Mouse (Mus musculus): ENCODE results near the gene Dmtf1.
A peak's percentile ranks its signal among the peaks of the same experiment; 100 is the strongest.

The Dmtf1 gene

DNA sequence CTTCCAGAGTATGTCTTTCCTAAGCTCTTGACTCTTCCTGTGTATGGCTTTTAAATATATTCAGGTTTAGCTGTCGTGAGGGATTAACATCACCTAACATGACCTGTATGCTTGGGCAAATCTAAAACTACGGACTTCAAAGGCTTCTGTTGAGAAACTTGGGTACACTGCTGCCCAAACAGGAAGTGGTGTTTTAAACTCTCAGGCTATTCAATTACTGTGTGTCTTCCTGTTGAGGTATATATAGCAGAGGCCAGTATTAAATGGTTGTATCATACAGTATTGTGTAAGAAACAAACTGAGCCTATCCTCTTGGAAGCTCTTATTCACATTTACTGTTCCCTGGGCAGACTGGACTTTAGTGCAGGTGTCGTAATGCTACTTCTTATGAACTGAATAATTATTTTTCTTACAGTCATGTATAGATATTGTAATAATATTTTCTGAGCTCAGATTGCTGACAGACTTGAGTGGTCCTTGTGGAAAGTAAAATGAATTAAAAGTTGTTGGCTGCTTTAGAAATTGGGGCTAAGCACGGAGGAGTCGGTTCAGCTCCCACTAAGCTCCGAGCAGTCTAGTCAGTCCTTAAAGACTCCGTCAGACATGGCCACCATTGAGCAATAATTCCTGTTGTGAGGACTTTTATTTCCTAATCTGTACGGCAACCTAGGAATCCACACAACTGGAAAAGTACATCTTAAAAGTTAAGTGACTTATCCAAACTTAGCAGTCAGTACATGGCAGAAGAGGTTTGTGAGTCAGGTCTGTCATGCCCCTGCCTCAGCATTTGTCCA, 54.1 kb downstream of the Dmtf1 start:
- DNase-seq = peak in 1 of 2 experiments; percentile 29

- DNase-seq = no peak
Observed at GRCm38 (mm10) chr5:9106806-9107205, 54.8 kb downstream of the Dmtf1 start.

GRCm38 (mm10) chr5:9103958-9104357, 57.6 kb downstream of the Dmtf1 start:
- DNase-seq = peak; percentile 53 to 54

DNA sequence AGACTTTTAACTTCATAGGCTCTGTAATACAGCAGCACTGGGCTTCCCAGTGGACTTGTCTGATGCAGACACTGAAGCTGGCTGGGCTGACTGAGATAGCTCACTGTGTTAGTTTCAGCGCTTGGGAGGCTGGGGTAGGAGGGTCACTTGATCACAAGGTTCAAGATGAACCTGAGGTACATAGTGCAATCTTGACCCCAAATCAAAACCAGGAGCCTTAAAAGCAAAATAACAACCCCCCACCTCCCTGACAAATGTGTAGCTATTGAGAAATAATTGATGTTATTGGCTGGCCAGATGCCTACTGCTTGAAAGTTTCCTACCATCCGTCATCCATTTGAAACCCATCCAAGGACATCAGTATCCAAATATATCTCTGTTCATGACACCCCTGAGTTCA, 58.9 kb downstream of the Dmtf1 start:
- no peak for DNase-seq

DNA sequence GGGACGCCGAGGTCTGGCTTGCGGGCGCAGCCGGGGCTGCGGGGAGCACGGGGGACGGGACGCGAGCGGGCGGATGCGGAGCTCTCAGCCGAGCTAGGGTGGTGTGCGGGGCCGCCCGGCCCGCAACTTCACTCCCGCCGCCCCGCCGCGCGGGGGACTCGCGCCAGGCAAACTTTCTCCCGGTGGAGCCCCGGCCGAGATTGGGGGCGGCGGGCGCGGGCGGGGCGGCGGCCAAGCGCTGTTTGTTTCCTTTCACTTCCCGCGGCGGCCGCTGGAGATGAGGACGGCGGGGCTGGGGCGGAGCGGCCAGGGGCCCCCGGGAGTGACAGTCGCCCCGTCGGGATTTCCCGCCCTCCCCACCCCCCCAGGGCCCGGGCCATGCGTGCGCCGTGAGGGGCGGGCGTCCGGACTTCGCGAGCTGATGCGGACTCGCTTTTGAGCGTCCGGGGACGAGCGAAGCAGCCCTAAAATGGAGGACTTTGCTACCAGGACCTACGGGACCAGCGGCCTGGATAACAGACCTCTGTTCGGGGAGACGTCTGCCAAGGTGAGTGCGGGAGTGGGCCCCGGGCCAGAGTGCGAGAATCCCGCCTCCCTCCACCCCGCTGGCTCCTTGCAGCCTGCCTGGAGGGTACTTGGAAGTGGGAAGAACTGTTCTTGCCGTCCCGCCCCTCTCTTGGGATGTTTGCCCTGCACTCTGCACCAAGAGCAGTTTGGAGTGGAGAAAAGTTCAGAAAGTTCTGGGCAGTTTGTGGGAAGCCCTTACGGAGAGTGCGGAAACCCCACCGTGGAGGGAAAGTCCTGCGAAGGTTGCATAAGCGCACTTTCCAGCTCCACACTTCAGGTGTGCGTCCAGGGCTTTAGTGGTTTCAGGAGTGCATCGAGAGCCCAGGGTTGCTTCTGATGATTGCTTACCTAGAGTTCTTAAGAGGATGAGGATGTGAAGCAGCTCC, 60.5 kb downstream of the Dmtf1 start:
- DNase-seq = peak in 1 of 2 experiments; percentile 68

- peak; percentile 91 for DNase-seq
Observed at GRCm38 (mm10) chr5:9100207-9100848, 61.2 kb downstream of the Dmtf1 start, which contains the start of gene Tmem243. Tmem243 (plus strand) TSS chr5:9100668.

DNA sequence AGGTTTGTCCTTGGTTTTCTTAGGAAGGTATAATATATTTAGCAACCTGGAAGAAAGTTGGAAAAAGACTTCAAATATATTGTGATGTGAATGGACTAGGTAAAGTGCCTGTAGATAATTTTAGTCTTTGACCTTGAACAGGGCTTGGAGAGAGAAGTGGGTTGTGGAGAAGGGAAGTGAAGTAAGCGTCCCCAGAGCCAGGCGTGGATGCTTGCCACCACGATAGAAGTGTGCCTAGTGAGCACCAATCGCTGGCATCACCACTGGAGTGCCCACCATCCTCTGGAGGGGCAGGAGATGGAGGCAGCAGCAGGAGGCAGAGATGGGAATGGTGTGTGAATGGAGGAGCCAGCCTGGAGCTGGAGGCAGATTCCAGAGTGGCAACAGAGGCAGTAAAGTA, 68.1 kb downstream of the Dmtf1 start:
- no peak for DNase-seq

- no peak for DNase-seq
Observed at GRCm38 (mm10) chr5:9092716-9093115, 68.9 kb downstream of the Dmtf1 start.

DNA sequence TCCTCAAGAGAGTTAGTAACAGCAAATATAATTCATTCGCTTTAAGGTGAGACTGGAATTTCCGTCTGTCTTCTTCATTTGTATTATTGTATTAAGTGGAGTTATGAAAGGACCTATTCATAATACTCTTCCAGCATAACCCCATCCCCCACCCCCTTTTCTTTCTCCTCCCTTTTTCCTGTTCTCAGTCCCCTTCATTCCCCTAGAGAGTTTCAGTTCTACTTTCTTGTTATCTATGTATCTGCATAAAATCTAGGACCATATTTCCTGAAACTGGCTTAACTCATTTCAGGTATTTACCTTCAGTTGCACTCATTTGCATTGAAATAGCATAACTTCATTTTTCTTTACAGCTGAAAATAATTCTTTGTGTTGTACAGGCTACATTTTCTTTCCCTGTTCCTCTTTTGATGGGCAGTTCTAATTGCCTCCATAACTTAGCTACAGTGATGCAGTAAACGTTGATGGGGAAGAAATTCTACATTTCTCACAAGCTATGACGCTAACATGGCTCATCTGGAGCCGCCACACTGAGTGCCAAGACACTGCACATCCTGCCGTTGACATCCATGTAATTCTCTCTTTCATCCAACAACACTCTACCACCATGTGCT, 71.0 kb downstream of the Dmtf1 start:
- DNase-seq = no peak

- DNase-seq = peak; percentile 71 to 72
Observed at GRCm38 (mm10) chr5:9086924-9087719, 74.5 kb downstream of the Dmtf1 start.

GRCm38 (mm10) chr5:9079773-9080501, 81.6 kb downstream of the Dmtf1 start:
- DNase-seq = no peak

- DNase-seq = peak; percentile 54 to 56
Observed at GRCm38 (mm10) chr5:9073177-9073854, 88.3 kb downstream of the Dmtf1 start.

DNA sequence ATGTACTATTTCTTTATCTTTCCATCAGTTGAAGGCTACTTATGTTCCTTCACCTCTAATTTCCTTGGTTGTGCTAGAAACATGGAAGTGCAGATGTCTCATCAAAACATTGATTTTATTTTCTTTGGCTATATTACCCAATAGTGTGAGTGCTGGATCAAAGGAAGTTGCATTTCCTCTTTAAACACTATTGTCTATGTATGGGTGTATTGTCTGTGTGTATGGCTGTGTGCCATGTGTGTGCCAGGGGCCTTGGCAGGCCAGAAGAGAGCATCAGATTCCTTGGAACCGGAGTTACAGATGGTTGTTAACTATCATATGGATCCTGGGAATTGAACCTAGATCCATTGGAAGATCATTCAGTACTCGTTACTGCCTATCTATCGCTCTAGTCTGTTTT, 90.2 kb downstream of the Dmtf1 start:
- DNase-seq = no peak

DNA sequence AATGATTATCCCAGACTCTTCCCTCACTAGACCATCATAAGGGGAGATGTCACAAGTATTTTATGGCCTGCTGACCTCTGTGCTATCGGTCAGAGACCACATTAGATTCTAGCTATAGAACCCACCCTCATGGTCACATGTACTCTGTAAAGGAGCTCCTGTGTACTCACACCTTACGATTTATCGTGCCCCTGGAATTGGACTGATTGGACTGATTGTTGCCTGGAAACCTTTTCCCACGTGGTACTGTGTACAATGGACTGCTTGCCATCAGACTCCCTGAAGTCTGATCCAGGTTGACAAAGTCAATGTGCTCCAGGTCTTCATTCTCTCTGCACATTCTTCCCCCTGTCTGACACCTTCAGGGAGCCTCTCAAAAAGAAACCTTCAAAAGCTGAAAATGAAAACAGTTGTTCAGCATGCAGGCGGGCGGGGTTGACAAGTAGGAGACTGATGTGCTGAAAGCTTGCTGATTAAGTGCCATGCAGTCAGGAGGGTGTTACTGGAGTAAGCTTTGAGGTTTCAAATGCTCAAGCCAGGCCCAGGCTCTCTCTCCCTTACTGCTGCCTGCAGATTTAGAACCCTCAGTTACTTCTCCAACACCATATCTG, 91.9 kb downstream of the Dmtf1 start:
- DNase-seq = no peak

DNA sequence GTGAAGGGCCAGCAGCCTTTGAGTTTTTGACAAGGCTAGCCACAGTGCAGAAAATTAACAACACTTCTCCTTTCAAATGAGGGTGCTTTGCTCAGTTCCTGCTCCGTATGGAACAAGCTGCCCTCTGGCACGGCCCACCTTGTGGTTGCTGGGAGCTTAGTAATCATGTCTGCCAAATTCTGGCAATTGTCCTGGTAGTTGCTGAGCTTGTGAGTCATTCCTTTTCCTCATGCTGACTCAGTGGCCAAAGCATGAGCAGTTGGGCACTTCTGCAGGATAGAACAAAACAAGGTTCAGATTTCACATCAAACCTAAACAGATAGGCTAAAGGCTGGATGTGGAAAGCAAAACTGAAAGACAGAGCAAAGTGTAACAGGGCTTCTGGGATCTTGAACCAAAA, 92.7 kb downstream of the Dmtf1 start:
- no peak for DNase-seq

Data from B cell, adult 2 months (primary cell).